Mouse (Mus musculus) MEL (cell line): ENCODE results near the gene Zic5.

ENCODE experiments used
- BHLHE40 ChIP-seq: IDR thresholded peaks from 2 replicates; pipeline ENCODE4 v1.6.1; 2012; ENCODE audit warnings: low read depth, mild to moderate bottlenecking, inconsistent platforms, low read length, improper control_type of control experiment, borderline replicate concordance
- CTCF ChIP-seq, 3 experiments: IDR thresholded peaks in 2 of 3; conservative IDR thresholded peaks in 1 of 3; 2 replicates each; pipeline ENCODE4 v1.5.1; 2011 to 2012; ENCODE audit warnings: low read length in 3 of 3, low read depth in 2 of 3, mild to moderate bottlenecking in 2 of 3, improper control_type of control experiment in 1 of 3, inconsistent platforms in 1 of 3, mixed read lengths in 1 of 3, moderate library complexity in 1 of 3; ENCODE audit not compliant: control insufficient read depth in 1 of 3, insufficient read depth in 1 of 3, poor library complexity in 1 of 3, severe bottlenecking in 1 of 3
- EP300 ChIP-seq, 2 experiments: IDR thresholded peaks; 2 replicates each; pipeline ENCODE4 v1.6.1; 2011; ENCODE audit warnings: improper control_type of control experiment in 2 of 2, low read length in 2 of 2, low read depth in 1 of 2, mild to moderate bottlenecking in 1 of 2
- GABPA ChIP-seq: IDR thresholded peaks from 2 replicates; pipeline ENCODE4 v1.6.1; 2012; ENCODE audit warnings: low read depth, mild to moderate bottlenecking, inconsistent platforms, low read length, improper control_type of control experiment, moderate library complexity
- GATA1 ChIP-seq: IDR thresholded peaks from 2 replicates; pipeline ENCODE4 v1.6.1; 2011; ENCODE audit warnings: low read depth, low read length, improper control_type of control experiment
- NELFE ChIP-seq: IDR thresholded peaks from 2 replicates; pipeline ENCODE4 v1.6.1; 2011; ENCODE audit warnings: low read depth, low read length, improper control_type of control experiment
- POLR2A ChIP-seq, 2 experiments: IDR thresholded peaks; 2 replicates each; pipeline ENCODE4 v1.6.1; 2011 to 2012; ENCODE audit warnings: low read length in 2 of 2, mild to moderate bottlenecking in 2 of 2, control low read depth in 1 of 2, improper control_type of control experiment in 1 of 2, low read depth in 1 of 2, moderate library complexity in 1 of 2; ENCODE audit not compliant: control insufficient read depth in 1 of 2, insufficient read depth in 1 of 2, poor library complexity in 1 of 2
- RAD21 ChIP-seq: IDR thresholded peaks from 2 replicates; pipeline ENCODE4 v1.6.1; 2011; ENCODE audit warnings: mild to moderate bottlenecking, low read depth, low read length, improper control_type of control experiment
- TAL1 ChIP-seq: IDR thresholded peaks from 2 replicates; pipeline ENCODE4 v1.6.1; 2012; ENCODE audit warnings: mild to moderate bottlenecking, inconsistent platforms, low read length, moderate library complexity, mixed read lengths
- UBTF ChIP-seq: IDR thresholded peaks from 2 replicates; pipeline ENCODE4 v1.6.1; 2012; ENCODE audit warnings: low read depth, mild to moderate bottlenecking, inconsistent platforms, low read length, improper control_type of control experiment, moderate library complexity, borderline replicate concordance; ENCODE audit not compliant: insufficient read depth
- USF1 ChIP-seq: IDR thresholded peaks from 2 replicates; pipeline ENCODE4 v1.6.1; 2014; ENCODE audit warnings: low read depth, mild to moderate bottlenecking, inconsistent platforms, low read length, improper control_type of control experiment, moderate library complexity
- ZC3H11A ChIP-seq: IDR thresholded peaks from 2 replicates; pipeline ENCODE4 v1.6.1; 2012; ENCODE audit warnings: low read depth, mild to moderate bottlenecking, inconsistent platforms, low read length, improper control_type of control experiment

DNA sequence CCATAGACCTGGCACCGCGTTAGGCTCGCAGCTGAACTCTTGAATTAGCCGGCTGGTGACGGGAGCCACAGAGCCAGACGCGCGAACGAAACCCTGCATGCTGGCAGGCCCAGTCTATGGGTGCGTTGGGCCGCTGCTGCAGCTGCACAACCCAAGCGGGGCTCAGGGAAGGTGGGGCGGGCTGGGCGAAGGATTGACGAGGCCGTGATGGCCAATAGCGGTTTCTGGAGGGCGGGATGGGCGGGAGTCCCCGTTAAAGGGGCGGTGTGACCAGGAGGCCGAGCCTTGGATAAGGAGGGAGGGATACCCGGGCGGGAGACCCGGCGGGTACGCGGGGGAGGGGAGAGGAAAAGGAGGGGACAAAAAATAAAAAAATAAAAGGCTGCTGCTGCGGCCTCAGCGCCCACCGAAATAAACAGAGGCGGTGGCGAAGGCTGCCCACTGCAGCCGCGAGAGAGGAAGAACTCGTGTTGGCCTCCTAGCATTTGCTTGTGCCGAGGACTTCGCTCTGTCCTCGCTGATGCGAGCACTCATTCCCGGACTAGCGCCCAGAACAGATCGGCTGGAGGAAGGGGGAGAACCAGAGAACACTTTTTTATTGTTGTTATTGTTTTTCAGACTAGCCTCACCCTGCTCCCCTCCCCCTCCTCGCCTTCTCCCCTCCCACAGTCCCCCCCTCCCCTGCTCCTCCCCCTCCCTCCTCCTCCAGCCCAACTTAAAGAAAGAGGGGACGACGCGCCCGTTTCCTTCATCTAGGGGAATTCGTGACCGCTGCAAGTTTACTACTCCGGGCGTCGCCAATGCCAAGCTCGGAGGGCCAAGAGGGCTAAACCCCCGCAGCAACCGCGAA lies 8.8 kb upstream of the Zic5 start:
- TF ChIP-seq USF1 (no peak), ZC3H11A (no peak), CTCF (IDR thresholded peaks at IDR 0.05 in 2 of 3, conservative IDR thresholded peaks at IDR 0.05 in 1 of 3; ENCODE audit: control insufficient read depth in 1 of 3, insufficient read depth in 1 of 3, low read depth in 2 of 3, low read length in 3 of 3, poor library complexity in 1 of 3, severe bottlenecking in 1 of 3) (no peak), POLR2A (IDR thresholded peaks at IDR 0.05; ENCODE audit: control insufficient read depth in 1 of 2, insufficient read depth in 1 of 2, low read depth in 1 of 2, low read length in 2 of 2, poor library complexity in 1 of 2) (no peak), UBTF (no peak), BHLHE40 (no peak), GATA1 (no peak), EP300 (IDR thresholded peaks at IDR 0.05; ENCODE audit: low read depth in 1 of 2, low read length in 2 of 2) (no peak), RAD21 (no peak), TAL1 (no peak), GABPA (no peak), NELFE (no peak)
